Mouse (Mus musculus): Measurements from ENCODE around the gene Clk2.

DNA sequence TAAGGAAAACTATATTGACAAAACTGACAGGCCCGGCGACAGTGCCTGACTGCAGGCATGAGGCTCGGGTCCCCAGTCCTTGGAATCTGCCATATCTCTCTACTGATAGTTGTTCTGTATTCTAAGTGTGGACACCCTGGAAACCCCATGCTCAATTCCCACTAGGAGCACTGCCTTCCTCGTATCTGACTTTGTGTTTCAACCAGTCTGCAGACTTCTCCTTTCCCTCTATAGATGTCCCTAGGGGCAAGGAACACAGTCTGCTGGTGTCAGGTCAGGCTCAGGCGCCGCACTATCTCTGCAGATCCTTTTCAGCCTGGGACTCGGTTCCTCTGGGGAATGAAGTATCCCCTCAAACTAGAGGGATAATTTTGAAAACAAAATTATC, 31.5 kb upstream of the Clk2 start:
- TF ChIP-seq CTCF (IDR thresholded peaks at IDR 0.05), result no peak
- TF ChIP-seq POLR2A (IDR thresholded peaks at IDR 0.05; ENCODE audit: insufficient read depth, low read depth, low read length), result no peak
- no peak for TF ChIP-seq EP300 (IDR thresholded peaks at IDR 0.05; ENCODE audit: insufficient read depth, low read depth, low read length)
